Mouse (Mus musculus) forebrain, embryonic 16.5 days (tissue): ENCODE measurements around the gene Gm37419. TPM values are rescaled to one million over a fixed set of nuclear protein-coding genes. Genes with fewer than 3 reads are reported as not detected.

Source experiments
- ATAC-seq: fragments of 200-750 bp; cut with Nextera tagmentation; 2 replicates; pipeline ENCODE4 v1.8.0; 2017; ENCODE audit warnings: mild to moderate bottlenecking, moderate library complexity
- H3K27ac ChIP-seq: fragments of 300-500 bp; sonication (generic); 2 replicates; pipeline ENCODE4 v1.5.1; 2014; ENCODE audit warnings: low read length, control low read depth
- H3K27me3 ChIP-seq: fragments of 300-500 bp; sonication (generic); replicated peaks from 2 replicates; pipeline ENCODE4 v1.6.1; 2014; ENCODE audit warnings: low read length; ENCODE audit not compliant: control insufficient read depth, insufficient read depth
- H3K36me3 ChIP-seq: fragments of 300-500 bp; sonication (generic); 2 replicates; pipeline ENCODE4 v1.6.1; 2014; ENCODE audit not compliant: control insufficient read depth, insufficient read depth
- H3K4me1 ChIP-seq: fragments of 300-500 bp; sonication (generic); replicated peaks from 2 replicates; pipeline ENCODE4 v1.6.1; 2014; ENCODE audit warnings: low read length; ENCODE audit not compliant: control insufficient read depth, insufficient read depth
- H3K4me2 ChIP-seq: fragments of 300-500 bp; sonication (generic); 2 replicates; pipeline ENCODE4 v1.6.1; 2014; ENCODE audit warnings: mild to moderate bottlenecking, low read length, control low read depth
- H3K4me3 ChIP-seq: fragments of 300-500 bp; sonication (generic); replicated peaks from 2 replicates; pipeline ENCODE4 v1.5.1; 2014; ENCODE audit warnings: mild to moderate bottlenecking, low read length, control low read depth
- H3K9ac ChIP-seq: fragments of 300-500 bp; sonication (generic); replicated peaks from 2 replicates; pipeline ENCODE4 v1.6.1; 2014; ENCODE audit warnings: low read depth, low read length, control low read depth
- H3K9me3 ChIP-seq: fragments of 300-500 bp; sonication (generic); 2 replicates; pipeline ENCODE4 v1.6.1; 2016; ENCODE audit warnings: low read length; ENCODE audit not compliant: control insufficient read depth
- WGBS: fragments of 180-500 bp; shearing (Covaris S2); extraction: QIAGEN DNeasy Blood & Tissue Kit; methylation state at CpG from one replicate; pipeline ENCODE4 v1.1.7; 2014; 5-methylcytosine and 5-hydroxymethylcytosine counted together
- polyA plus RNA-seq: library from polyadenylated mRNA; unstranded; fragments of >200 nt; fragmentation: Nextera tagmentation; extraction: Ambion mirVana; gene quantifications from 2 replicates; pipeline ENCODE4 v1.2.1, GENCODE M21; 2015

Gm37419 gene
- polyA plus RNA-seq, 1 experiment from 2014 or later, result not detected

DNA sequence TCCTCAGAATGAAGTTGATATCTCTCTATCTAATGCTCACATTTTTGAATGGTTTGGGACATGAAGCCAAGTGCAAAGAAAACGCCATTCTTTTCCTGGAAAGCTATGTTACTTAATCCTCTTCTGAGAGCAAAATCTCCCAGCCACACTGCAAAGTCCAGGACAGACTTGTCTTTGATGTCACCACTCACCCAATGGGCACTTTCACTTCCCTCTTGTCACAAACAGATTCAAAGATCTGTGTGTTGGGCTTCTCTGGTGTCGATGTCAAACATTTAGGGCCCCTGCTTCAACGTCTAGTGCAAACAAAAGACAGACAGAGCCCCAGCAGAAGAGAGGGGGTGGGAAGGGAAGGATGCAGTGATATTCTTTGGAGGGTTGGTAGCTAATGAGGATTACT, 23.8 kb downstream of the Gm37419 start:
- 50% methylated on average over 3 of the region's 3 CpGs for WGBS
- H3K4me1 ChIP-seq, result no peaks in the 10 kb centered on the region

DNA sequence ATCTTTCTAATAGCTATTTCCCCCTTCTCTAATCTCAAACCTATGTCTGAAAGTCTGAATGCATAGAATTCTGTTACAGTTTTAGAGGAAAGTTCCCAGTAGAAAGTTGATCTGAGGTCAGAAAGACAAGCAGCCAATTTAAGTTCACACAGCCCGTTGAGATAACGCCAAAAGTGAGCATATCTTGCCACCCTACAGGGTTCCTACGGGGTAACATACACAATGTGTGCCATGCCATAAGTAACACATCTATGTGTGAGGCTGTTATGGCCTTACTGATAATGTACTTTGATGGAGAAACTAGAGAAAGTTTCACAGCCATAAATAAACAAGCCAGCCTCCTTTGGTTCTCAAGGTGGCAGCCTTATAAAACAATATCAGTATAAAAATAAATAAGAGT, 26.1 kb downstream of the Gm37419 start:
- no peaks in the 10 kb centered on the region for H3K27me3 ChIP-seq
- no peak for ATAC-seq
- H3K9ac ChIP-seq, result no peak overlapping the region
- H3K9me3 ChIP-seq, result no peaks in the 10 kb centered on the region
- no peaks in the 10 kb centered on the region for H3K4me1 ChIP-seq
- no peak overlapping the region for H3K27ac ChIP-seq
- WGBS, result 91% methylated on average over 3 of the region's 3 CpGs
- no peak overlapping the region for H3K4me2 ChIP-seq
- H3K36me3 ChIP-seq, result no peaks in the 10 kb centered on the region
- no peak overlapping the region for H3K4me3 ChIP-seq

More for the DNA sequence above, 23.8 kb downstream of the Gm37419 start:
- no peak overlapping the region for H3K9ac ChIP-seq
- ATAC-seq, result no peak
- no peaks in the 10 kb centered on the region for H3K36me3 ChIP-seq
- H3K27ac ChIP-seq, result no peak overlapping the region
- H3K4me3 ChIP-seq, result no peak overlapping the region
- no peak overlapping the region for H3K4me2 ChIP-seq
- H3K9me3 ChIP-seq, result no peaks in the 10 kb centered on the region
- H3K27me3 ChIP-seq, result no peaks in the 10 kb centered on the region

DNA sequence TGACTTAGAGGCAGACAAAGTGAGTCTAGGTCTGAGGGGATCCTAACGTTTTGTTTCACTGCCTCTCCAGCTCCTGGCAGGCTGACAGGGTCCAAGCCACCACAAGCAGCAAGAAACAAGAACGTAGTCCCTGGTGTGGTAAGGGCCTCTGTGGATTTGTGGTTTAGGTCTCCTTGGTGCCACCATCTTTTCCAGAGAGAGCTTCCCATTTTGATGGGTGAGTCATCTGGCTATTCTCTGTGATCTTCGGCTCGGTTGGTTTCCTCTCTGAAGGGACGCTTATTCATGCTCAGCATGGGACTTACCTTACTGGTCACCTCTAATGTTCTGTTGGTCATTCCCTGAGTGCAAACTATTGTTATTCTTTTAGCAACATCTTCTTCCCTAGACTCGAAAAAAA, 28.0 kb downstream of the Gm37419 start:
- no peak for ATAC-seq
- no peak overlapping the region for H3K9ac ChIP-seq
- no peaks in the 10 kb centered on the region for H3K36me3 ChIP-seq
- WGBS, result 52% methylated on average over 6 of the region's 6 CpGs
- H3K27me3 ChIP-seq, result no peaks in the 10 kb centered on the region
- no peak overlapping the region for H3K27ac ChIP-seq
- no peak overlapping the region for H3K4me2 ChIP-seq
- no peak overlapping the region for H3K4me3 ChIP-seq
- no peaks in the 10 kb centered on the region for H3K9me3 ChIP-seq
- H3K4me1 ChIP-seq, result no peaks in the 10 kb centered on the region

DNA sequence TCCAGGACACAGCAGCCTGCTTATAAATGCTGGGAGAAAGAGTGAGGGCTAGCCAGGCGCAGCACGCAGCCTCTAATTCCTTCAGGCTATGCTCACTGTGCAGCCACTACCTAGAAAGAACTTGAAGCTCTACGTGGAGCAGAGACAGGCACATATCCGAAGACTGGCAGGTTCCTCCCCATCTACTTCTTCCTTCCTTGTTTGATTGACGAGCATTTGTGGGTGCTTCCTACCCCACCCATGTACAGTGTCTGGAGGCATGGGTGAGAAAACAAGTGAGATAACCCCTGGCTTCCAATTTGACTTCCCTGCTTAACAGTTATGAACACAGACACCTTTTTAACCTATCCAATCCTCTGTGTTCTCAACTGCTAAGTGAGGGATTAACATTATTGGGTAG, 28.5 kb downstream of the Gm37419 start:
- no peaks in the 10 kb centered on the region for H3K36me3 ChIP-seq
- ATAC-seq, result no peak
- no peak overlapping the region for H3K27ac ChIP-seq
- no peak overlapping the region for H3K4me2 ChIP-seq
- no peaks in the 10 kb centered on the region for H3K27me3 ChIP-seq
- no peaks in the 10 kb centered on the region for H3K9me3 ChIP-seq
- H3K4me1 ChIP-seq, result no peaks in the 10 kb centered on the region
- H3K9ac ChIP-seq, result no peak overlapping the region
- 74% methylated on average over 5 of the region's 5 CpGs for WGBS
- no peak overlapping the region for H3K4me3 ChIP-seq

DNA sequence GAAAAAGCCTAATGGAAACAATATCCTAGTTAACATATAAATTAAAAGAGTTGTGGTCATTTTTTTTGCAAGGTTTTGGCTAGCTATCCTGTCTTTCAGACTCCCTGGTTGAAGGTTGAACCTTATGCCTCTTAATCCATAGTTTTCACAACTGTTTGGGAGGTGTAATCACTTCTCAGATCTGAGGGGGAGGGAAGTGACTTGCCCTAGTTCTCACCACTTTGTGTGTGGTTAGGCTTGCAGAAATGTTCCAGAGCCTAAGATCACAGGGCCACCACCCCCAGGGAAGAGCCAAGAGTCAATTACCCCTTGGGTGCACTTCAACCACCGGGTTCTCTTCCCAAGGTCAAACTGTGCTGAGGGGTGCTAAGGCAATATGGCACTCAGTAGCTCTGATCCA, 33.4 kb downstream of the Gm37419 start:
- no peak overlapping the region for H3K27ac ChIP-seq
- 91% methylated on average over 1 of the region's 1 CpGs for WGBS
- H3K4me3 ChIP-seq, result no peak overlapping the region
- H3K4me2 ChIP-seq, result no peak overlapping the region
- no peak for ATAC-seq
- no peaks in the 10 kb centered on the region for H3K36me3 ChIP-seq
- no peaks in the 10 kb centered on the region for H3K27me3 ChIP-seq
- H3K4me1 ChIP-seq, result no peaks in the 10 kb centered on the region
- H3K9ac ChIP-seq, result no peak overlapping the region
- no peaks in the 10 kb centered on the region for H3K9me3 ChIP-seq

DNA sequence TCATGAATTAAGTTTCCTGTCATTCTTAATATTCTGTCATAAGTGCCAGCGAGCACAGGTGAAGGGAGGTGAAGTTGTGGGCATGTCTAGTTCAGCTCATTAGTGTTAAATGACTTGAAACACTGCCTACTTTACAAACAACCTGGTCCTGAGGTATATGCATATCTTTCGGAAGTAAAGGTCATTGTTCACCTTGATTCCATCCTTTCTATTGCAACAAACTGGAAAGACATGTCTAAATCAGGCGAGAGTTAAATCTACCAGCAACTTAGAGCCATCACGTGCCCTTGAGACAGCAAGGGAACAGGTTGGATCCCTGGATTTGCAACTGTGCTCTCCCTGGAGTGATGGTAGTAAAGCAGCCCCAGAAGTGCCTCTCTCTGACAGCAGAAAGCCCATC, 34.3 kb downstream of the Gm37419 start:
- no peaks in the 10 kb centered on the region for H3K27me3 ChIP-seq
- H3K9me3 ChIP-seq, result no peaks in the 10 kb centered on the region
- no peak for ATAC-seq
- H3K4me2 ChIP-seq, result no peak overlapping the region
- no peak overlapping the region for H3K4me3 ChIP-seq
- H3K27ac ChIP-seq, result no peak overlapping the region
- H3K4me1 ChIP-seq, result no peaks in the 10 kb centered on the region
- 93% methylated on average over 4 of the region's 4 CpGs for WGBS
- no peaks in the 10 kb centered on the region for H3K36me3 ChIP-seq
- H3K9ac ChIP-seq, result no peak overlapping the region

DNA sequence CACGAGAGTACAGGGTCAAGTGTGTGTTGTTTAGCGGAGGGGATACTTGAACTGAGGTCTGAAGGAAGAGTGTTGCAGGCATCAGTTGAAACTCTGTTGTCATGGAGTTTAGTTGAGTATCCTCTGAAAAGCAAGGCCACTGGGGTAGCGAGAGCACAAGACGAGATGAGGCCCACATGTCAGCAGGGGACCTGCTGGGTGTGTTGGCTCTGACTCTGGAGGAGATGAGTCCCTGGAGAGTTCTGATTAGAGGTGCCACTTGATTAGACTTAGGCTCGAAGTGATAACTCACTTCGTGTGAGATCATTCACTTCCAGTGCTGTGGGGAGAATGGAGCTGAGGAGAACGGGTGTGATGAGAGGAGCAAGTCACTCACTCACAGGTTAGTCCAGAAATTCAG, 37.2 kb downstream of the Gm37419 start:
- 75% methylated on average over 7 of the region's 7 CpGs for WGBS
- ATAC-seq, result no peak
- no peaks in the 10 kb centered on the region for H3K4me1 ChIP-seq
- H3K27ac ChIP-seq, result no peak overlapping the region
- no peaks in the 10 kb centered on the region for H3K36me3 ChIP-seq
- no peaks in the 10 kb centered on the region for H3K27me3 ChIP-seq
- no peak overlapping the region for H3K4me3 ChIP-seq
- no peak overlapping the region for H3K4me2 ChIP-seq
- H3K9me3 ChIP-seq, result no peaks in the 10 kb centered on the region
- no peak overlapping the region for H3K9ac ChIP-seq

DNA sequence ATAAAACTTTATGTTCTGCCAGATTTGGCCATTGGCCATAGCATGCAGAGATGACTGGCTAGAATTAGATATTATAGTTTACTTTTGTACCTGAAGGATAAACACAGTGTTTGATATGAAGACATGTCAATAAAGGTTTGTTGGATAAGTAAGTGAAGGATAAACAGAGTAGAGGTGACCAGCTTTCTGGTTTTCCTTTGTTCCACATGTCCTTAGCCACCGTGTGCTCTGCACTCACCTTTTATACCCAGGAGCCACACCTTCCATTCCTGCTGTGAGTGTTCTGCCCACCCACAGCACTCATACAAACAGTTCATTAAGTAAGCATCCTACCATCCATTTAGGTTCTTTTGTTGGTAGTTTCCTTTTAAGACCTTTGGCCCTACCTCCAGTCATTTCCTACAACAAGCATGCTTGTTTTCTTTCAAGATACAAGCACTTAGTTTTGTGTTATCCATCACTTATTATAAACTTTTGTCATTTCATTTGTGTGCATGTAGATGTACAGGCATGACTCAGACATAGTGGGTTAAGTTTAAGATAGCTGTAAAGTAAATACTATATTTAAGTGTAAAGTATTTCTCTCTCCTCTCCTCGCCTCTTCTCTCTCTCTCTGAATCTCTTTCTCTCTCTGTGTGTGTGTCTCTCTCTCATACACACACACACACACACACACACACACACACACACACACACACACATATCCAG, 41.8 kb downstream of the Gm37419 start:
- Histone ChIP-seq H3K27me3 (no peaks in the 10 kb centered on the region), H3K9ac (no peak overlapping the region), H3K9me3 (no peaks in the 10 kb centered on the region), H3K4me2 (no peak overlapping the region), H3K27ac (no peak overlapping the region), H3K4me3 (no peak overlapping the region), H3K4me1 (no peaks in the 10 kb centered on the region), H3K36me3 (no peaks in the 10 kb centered on the region)
- WGBS, result 65% methylated on average over 2 of the region's 2 CpGs
- ATAC-seq, result no peak

DNA sequence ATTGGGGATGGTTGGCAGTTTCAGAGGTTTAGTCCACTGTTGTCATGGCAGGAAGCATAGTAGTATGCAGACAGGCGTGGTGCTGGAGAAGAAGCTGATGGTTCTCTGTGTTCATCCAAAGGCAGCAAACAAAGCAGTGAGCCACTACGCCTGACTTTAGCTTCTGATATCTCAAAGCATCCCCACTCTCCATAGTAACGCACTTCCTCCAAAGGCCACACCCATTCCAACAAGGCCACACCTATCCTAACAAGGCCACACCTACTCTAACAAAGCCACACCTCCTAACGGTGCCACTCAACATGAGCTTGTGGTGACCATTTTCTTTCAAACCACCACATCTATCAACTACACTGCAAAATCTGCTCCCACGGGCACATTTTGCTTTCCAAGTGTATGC, 45.0 kb downstream of the Gm37419 start:
- Histone ChIP-seq H3K36me3 (no peaks in the 10 kb centered on the region), H3K4me2 (no peak overlapping the region), H3K4me3 (no peak overlapping the region), H3K4me1 (no peaks in the 10 kb centered on the region), H3K9ac (no peak overlapping the region), H3K9me3 (no peaks in the 10 kb centered on the region), H3K27ac (no peak overlapping the region), H3K27me3 (no peaks in the 10 kb centered on the region)
- no peak for ATAC-seq
- 94% methylated on average over 5 of the region's 5 CpGs for WGBS

DNA sequence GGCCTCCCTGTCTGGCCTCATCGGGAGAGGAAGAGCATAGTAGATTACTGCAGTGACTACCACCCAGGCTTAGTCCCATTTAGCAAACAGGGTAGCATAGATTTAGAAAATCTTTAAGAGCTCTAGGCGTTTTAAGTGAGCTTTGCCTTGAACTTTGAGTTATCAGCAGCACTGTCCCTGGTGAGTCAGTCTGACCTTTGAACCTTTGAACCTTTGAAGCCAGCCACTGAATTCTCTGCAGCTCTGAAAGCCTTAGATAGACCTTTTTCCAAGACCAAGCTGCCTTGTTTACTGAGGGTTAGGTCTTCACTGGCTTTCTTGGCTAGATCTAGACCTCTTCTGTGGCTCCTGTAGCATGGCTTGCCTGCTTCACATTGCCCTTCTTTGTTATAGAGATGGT, 46.2 kb downstream of the Gm37419 start:
- H3K4me2 ChIP-seq, result no peak overlapping the region
- H3K27me3 ChIP-seq, result no peaks in the 10 kb centered on the region
- no peaks in the 10 kb centered on the region for H3K9me3 ChIP-seq
- H3K27ac ChIP-seq, result no peak overlapping the region
- no peak for ATAC-seq
- H3K9ac ChIP-seq, result no peak overlapping the region
- no peaks in the 10 kb centered on the region for H3K36me3 ChIP-seq
- H3K4me3 ChIP-seq, result no peak overlapping the region
- no peaks in the 10 kb centered on the region for H3K4me1 ChIP-seq
- WGBS, result 78% methylated on average over 2 of the region's 2 CpGs
